Mouse (Mus musculus) thymus, postnatal 10 days (tissue): ENCODE data around the gene Ahdc1.
"Not testable (repeated sequence)": the region's sequence is repeated elsewhere in the genome, so short reads cannot be mapped to it uniquely, and the experiment has no call there.

ENCODE experiments used
- DNase-seq, 2 experiments: peaks; one replicate each; pipeline ENCODE4 v3.0.0; 2021; ENCODE audit warnings: low spot score in 2 of 2

The Ahdc1 gene

GRCm38 (mm10) chr4:133094936-133095733, 84.1 kb downstream of the Ahdc1 start:
- peak; percentile 74 to 79 for DNase-seq

GRCm38 (mm10) chr4:133095734-133096065, 84.6 kb downstream of the Ahdc1 start:
- DNase-seq: not testable (repeated sequence)

GRCm38 (mm10) chr4:133096671-133097070, 85.6 kb downstream of the Ahdc1 start:
- not testable (repeated sequence) for DNase-seq

- DNase-seq: no peak
Measured at GRCm38 (mm10) chr4:133101751-133102150, 90.7 kb downstream of the Ahdc1 start.

- no peak for DNase-seq
Measured at GRCm38 (mm10) chr4:133103525-133104193, 92.6 kb downstream of the Ahdc1 start.

- DNase-seq: no peak
Measured at GRCm38 (mm10) chr4:133104194-133104569, 93.1 kb downstream of the Ahdc1 start.

GRCm38 (mm10) chr4:133106691-133107090, 95.6 kb downstream of the Ahdc1 start:
- no peak for DNase-seq

GRCm38 (mm10) chr4:133107788-133108281, 96.8 kb downstream of the Ahdc1 start:
- DNase-seq: no peak

- no peak for DNase-seq
Measured at GRCm38 (mm10) chr4:133108481-133109334, 97.6 kb downstream of the Ahdc1 start.

GRCm38 (mm10) chr4:133109335-133109801, 98.3 kb downstream of the Ahdc1 start:
- no peak for DNase-seq

- DNase-seq: no peak
Measured at GRCm38 (mm10) chr4:133112175-133112838, 101.2 kb downstream of the Ahdc1 start.

- DNase-seq: peak in 1 of 2 experiments; percentile 48
Measured at GRCm38 (mm10) chr4:133113351-133113882, 102.4 kb downstream of the Ahdc1 start.

GRCm38 (mm10) chr4:133114762-133115161, 103.7 kb downstream of the Ahdc1 start:
- DNase-seq: peak in 1 of 2 experiments; percentile 35

- no peak for DNase-seq
Measured at GRCm38 (mm10) chr4:133115721-133116429, 104.8 kb downstream of the Ahdc1 start.

GRCm38 (mm10) chr4:133116756-133117470, 105.9 kb downstream of the Ahdc1 start:
- no peak for DNase-seq

- DNase-seq: no peak
Measured at GRCm38 (mm10) chr4:133117556-133118411, 106.7 kb downstream of the Ahdc1 start.

- no peak for DNase-seq
Measured at GRCm38 (mm10) chr4:133118775-133119375, 107.8 kb downstream of the Ahdc1 start.

GRCm38 (mm10) chr4:133119579-133119978, 108.5 kb downstream of the Ahdc1 start:
- DNase-seq: no peak
